Mouse (Mus musculus) lung, embryonic 16.5 days (tissue): ENCODE measurements at regions not wholly inside any gene's neighbourhood (a gene's known extent, or its start where the extent isn't known, plus 50 kb on each side); places are given as distances from the start of the nearest gene placed in this dataset.

Source experiments
- ATAC-seq: fragments of 200-750 bp; cut with Nextera tagmentation; 2 replicates; pipeline ENCODE4 v1.8.0; 2017; ENCODE audit warnings: low read depth, mild to moderate bottlenecking, moderate library complexity
- H3K27ac ChIP-seq: fragments of 300-500 bp; sonication (generic); 2 replicates; pipeline ENCODE4 v1.5.1; 2014; ENCODE audit warnings: mild to moderate bottlenecking, control low read depth, low read length
- H3K27me3 ChIP-seq: fragments of 300-500 bp; sonication (generic); 2 replicates; pipeline ENCODE4 v1.6.1; 2014; ENCODE audit warnings: low read depth, low read length, mixed read lengths; ENCODE audit not compliant: control insufficient read depth, insufficient read depth
- H3K36me3 ChIP-seq: fragments of 300-500 bp; sonication (generic); 2 replicates; pipeline ENCODE4 v1.6.1; 2014; ENCODE audit warnings: low read length; ENCODE audit not compliant: control insufficient read depth, insufficient read depth
- H3K4me1 ChIP-seq: fragments of 300-500 bp; sonication (generic); replicated peaks from 2 replicates; pipeline ENCODE4 v1.6.1; 2014; ENCODE audit warnings: low read length, mixed read lengths; ENCODE audit not compliant: control insufficient read depth, insufficient read depth
- H3K4me2 ChIP-seq: fragments of 300-500 bp; sonication (generic); 2 replicates; pipeline ENCODE4 v1.6.1; 2014; ENCODE audit warnings: low read depth, low read length, control low read depth
- H3K4me3 ChIP-seq: fragments of 300-500 bp; sonication (generic); 2 replicates; pipeline ENCODE4 v1.5.1; 2014; ENCODE audit warnings: mild to moderate bottlenecking, low read length, control low read depth
- H3K9ac ChIP-seq: fragments of 300-500 bp; sonication (generic); 2 replicates; pipeline ENCODE4 v1.6.1; 2014; ENCODE audit warnings: low read length, control low read depth
- H3K9me3 ChIP-seq: fragments of 300-500 bp; sonication (generic); 2 replicates; pipeline ENCODE4 v1.6.1; 2016; ENCODE audit warnings: low read length; ENCODE audit not compliant: control insufficient read depth
- WGBS: fragments of 180-500 bp; shearing (Covaris S2); extraction: QIAGEN DNeasy Blood & Tissue Kit; methylation state at CpG from one replicate; pipeline ENCODE4 v1.1.7; 2014; 5-methylcytosine and 5-hydroxymethylcytosine counted together

DNA sequence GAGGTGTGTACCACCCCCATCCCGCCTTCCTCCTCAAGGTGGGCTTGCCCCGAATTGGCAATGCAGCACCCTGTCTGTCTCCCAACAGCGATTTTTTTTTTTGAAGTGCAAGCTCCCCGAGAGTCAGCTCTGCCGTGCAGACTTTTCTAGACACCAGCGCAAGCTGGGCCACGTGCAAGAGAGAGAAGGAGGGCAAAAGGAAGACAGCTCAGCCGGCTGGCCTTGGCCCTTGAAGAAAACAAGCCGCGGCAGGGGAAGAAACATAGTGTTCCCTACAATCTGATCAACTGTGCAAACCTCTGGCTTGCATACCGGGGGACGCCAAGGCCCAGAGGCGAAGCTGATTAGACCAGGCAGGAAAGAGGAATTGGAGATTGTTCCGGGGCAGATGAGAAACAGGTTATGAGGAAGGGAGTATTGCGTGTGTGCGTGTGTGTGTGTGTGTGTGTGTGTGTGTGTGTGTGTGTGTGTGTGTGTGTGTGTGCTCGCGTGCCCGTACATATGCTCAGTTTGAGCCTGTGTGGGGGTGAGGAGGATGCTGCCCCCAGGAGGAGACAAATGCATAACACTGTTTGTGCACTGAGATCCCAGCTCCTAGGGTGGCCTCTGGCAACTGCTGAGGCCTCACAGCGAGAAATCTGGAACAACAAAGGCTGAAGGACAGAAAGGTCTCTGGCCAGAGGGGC is 83.2 kb upstream of the Zfp648 start:
- peak; percentile 50 for ATAC-seq

DNA sequence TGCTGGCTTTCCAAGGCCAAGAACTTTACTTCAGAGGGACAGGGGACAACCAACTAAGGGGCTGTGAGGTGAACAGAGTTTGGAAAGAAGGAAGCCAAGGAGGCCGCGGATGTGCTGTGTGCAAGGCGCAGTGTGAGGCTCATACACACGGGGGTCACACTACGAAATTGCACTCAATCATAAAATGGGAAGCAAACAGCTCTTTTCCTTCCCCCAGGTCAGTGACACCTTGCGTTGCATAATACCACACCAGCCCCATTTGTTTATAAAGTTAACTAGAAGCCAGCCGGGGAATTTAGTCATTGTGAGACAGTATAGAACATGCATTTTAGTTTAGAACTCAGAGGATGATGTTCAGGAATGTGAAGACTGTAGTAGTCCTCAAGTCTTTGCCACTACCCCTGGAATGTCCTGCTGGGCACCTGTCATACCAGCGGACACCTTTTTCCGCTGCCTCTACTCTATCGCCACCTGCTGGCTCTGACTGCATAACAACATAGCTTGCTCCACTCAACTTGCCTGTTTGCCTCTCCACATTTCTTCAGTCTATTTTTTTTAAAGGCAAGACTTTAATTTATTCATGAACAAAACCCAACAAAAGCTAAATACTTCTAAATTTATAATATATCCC is 82.5 kb upstream of the Zfp648 start:
- H3K9me3 ChIP-seq: no peaks in the 10 kb centered on the region
- H3K27me3 ChIP-seq: no peaks in the 10 kb centered on the region
- no peak overlapping the region for H3K4me3 ChIP-seq
- H3K27ac ChIP-seq: no peak overlapping the region
- ATAC-seq: peak; percentile 39
- H3K4me2 ChIP-seq: peak overlapping the region; percentile 48; the same call in 1 of the 2 replicates
- peaks cover 26% of the 10 kb centered on the region for H3K4me1 ChIP-seq
- no peaks in the 10 kb centered on the region for H3K36me3 ChIP-seq
- 37% methylated on average over 10 of the region's 10 CpGs for WGBS
- H3K9ac ChIP-seq: no peak overlapping the region

More for the DNA sequence above, 83.2 kb upstream of the Zfp648 start:
- no peaks in the 10 kb centered on the region for H3K36me3 ChIP-seq
- peak overlapping the region; percentile 48 for H3K4me2 ChIP-seq
- 23% methylated on average over 20 of the region's 20 CpGs for WGBS
- H3K9ac ChIP-seq: peak overlapping the region; percentile 21; the same call in 1 of the 2 replicates
- H3K9me3 ChIP-seq: no peaks in the 10 kb centered on the region
- peaks cover 26% of the 10 kb centered on the region for H3K4me1 ChIP-seq
- H3K4me3 ChIP-seq: peak overlapping the region; percentile 27; the same call in 1 of the 2 replicates
- peak overlapping the region; percentile 46; the same call in 1 of the 2 replicates for H3K27ac ChIP-seq
- no peaks in the 10 kb centered on the region for H3K27me3 ChIP-seq

DNA sequence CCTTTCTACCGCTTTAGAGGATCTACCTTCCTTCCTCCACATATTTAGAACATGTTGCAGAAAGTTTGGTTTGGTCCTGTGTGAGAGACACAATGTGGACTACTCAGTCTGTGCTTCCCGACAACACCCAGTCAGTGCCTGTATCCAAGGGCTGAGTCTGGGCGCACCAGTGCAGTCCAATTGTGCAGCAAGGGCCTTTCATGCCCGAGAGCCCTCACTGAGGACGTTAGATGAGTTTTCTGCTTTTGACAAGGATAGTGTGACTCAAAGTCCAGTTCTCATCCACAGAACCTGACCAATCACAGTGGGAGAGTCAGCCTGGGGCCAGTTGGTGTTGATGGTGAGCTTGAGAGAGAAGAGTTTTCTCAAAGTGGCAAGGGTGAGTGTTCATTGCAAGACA is 81.4 kb upstream of the Zfp648 start:
- Histone ChIP-seq H3K4me1 (peaks cover 22% of the 10 kb centered on the region), H3K4me3 (no peak overlapping the region), H3K27ac (no peak overlapping the region), H3K9me3 (no peaks in the 10 kb centered on the region), H3K36me3 (no peaks in the 10 kb centered on the region), H3K9ac (no peak overlapping the region), H3K27me3 (no peaks in the 10 kb centered on the region), H3K4me2 (no peak overlapping the region)
- ATAC-seq: no peak
- WGBS: 79% methylated on average over 5 of the region's 5 CpGs

DNA sequence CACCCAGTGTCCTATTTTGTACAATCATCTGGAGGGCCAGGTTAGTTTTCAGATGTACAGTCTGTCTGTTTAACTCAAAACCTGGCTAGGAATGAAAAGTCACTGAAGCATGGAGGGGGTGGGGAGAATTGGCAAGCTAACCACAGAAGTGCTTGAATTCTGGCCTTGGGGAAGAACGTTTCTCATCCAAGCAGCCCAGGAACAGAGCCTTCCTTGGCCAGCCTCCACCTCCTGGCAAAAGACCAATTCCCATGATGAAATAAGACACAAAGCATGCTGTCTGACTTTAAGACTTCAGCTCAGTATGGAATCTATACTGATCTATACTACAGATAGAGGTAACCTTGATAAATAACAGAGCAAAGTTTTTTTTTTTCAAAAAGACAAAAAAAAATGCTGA is 80.3 kb upstream of the Zfp648 start:
- Histone ChIP-seq H3K36me3 (no peaks in the 10 kb centered on the region), H3K4me3 (no peak overlapping the region), H3K27me3 (no peaks in the 10 kb centered on the region), H3K9ac (no peak overlapping the region), H3K9me3 (no peaks in the 10 kb centered on the region), H3K4me2 (no peak overlapping the region), H3K27ac (no peak overlapping the region; the same call in 1 of the 2 replicates), H3K4me1 (peaks cover 22% of the 10 kb centered on the region)
- peak; percentile 72 for ATAC-seq
- 0% methylated on average over 1 of the region's 1 CpGs for WGBS

DNA sequence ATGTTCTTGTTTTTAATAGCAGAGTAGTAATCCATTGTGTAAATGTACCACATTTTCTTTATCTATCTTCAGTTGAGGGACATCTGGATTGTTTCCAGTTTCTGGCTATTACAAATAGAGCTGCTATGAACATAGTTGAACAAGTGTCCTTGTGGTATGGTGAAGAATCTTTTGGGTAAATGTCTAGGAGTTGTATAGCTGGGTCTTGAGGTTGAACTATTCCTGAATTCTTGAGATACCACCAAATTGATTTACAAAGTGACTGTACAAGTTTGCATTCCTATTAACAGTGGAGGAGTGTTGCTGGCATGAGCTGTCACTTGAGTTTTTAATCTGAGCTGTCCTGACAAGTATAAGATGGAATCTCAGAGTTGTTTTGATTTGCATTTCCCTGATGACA is 76.0 kb upstream of the Zfp648 start:
- ATAC-seq: no peak
- Histone ChIP-seq H3K4me2 (no peak overlapping the region), H3K4me1 (peaks cover 8% of the 10 kb centered on the region; the same call in 1 of the 2 replicates), H3K9me3 (no peaks in the 10 kb centered on the region), H3K4me3 (no peak overlapping the region), H3K36me3 (no peaks in the 10 kb centered on the region), H3K9ac (no peak overlapping the region), H3K27ac (no peak overlapping the region), H3K27me3 (no peaks in the 10 kb centered on the region)

DNA sequence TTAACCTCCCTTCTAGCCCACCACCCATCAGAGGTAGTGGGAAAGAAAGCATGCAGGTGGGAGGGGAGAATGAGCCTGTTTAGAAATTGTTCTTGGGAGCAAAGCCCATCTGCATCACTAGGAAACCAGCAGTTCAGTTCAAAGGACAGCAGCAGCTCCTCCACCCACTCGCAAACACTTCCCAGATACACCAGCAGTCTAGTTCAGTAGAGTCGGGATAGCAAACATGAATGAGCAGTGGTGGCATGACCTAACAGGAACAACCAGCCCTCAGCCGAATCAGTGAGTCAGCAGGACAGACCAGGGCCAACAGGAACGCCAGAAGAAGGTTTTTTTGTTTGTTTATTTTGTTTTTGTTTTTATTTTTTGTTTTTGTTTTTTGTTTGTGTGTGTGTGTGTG is 74.5 kb upstream of the Zfp648 start:
- no peak overlapping the region for H3K4me2 ChIP-seq
- no peak overlapping the region for H3K27ac ChIP-seq
- no peaks in the 10 kb centered on the region for H3K4me1 ChIP-seq
- H3K9me3 ChIP-seq: no peaks in the 10 kb centered on the region
- H3K9ac ChIP-seq: no peak overlapping the region
- ATAC-seq: no peak
- no peaks in the 10 kb centered on the region for H3K27me3 ChIP-seq
- no peaks in the 10 kb centered on the region for H3K36me3 ChIP-seq
- H3K4me3 ChIP-seq: no peak overlapping the region
- 46% methylated on average over 4 of the region's 4 CpGs for WGBS

DNA sequence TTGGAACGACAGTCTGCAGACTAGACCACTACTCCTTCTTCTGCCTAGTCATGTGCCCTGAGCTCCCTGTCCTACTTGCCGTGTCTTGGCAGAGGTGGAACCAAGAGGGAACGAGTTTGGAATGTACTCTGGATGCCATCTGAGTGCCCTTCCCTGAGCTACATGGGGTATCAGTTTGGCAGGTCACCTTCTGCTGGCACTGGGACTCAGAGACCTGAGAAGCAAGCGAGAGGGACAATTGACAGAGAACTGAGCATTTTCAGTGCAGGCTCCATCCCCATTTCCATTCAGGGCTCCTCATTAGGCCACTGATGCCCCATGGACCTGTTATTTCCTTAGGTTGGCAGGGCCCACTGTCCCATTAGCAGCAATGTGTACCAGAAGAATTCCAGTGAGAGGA is 61.5 kb upstream of the Zfp648 start:
- no peaks in the 10 kb centered on the region; the same call in 1 of the 2 replicates for H3K27me3 ChIP-seq
- no peak overlapping the region for H3K4me3 ChIP-seq
- ATAC-seq: no peak
- 71% methylated on average over 4 of the region's 4 CpGs for WGBS
- no peak overlapping the region for H3K9ac ChIP-seq
- no peaks in the 10 kb centered on the region for H3K36me3 ChIP-seq
- H3K27ac ChIP-seq: no peak overlapping the region
- H3K4me1 ChIP-seq: no peaks in the 10 kb centered on the region
- no peak overlapping the region for H3K4me2 ChIP-seq
- no peaks in the 10 kb centered on the region for H3K9me3 ChIP-seq

DNA sequence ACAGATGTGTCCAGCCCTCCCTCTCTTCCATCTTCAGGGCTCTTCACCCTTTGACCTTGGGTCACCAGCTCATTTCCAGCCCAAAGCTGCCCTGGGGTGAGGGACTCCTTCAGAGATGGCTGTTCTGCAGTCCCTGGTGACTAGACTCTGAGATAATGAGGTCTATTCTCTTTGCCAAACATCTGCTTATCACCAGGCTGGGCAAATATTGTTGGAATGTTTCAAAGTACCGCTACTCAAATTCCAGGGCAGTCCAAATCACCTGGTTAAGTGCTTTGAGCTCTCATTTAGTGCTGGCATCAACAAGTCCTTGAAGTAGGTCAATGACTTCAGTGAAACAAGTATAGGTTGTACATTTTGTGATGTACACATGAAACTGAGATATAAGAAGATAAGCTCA is 57.3 kb upstream of the Zfp648 start:
- no peak overlapping the region for H3K4me2 ChIP-seq
- no peak overlapping the region for H3K4me3 ChIP-seq
- H3K36me3 ChIP-seq: no peaks in the 10 kb centered on the region
- 30% methylated on average over 1 of the region's 1 CpGs for WGBS
- no peak overlapping the region for H3K27ac ChIP-seq
- ATAC-seq: no peak
- no peaks in the 10 kb centered on the region for H3K9me3 ChIP-seq
- H3K9ac ChIP-seq: no peak overlapping the region
- H3K4me1 ChIP-seq: no peaks in the 10 kb centered on the region
- peaks cover 8% of the 10 kb centered on the region for H3K27me3 ChIP-seq

DNA sequence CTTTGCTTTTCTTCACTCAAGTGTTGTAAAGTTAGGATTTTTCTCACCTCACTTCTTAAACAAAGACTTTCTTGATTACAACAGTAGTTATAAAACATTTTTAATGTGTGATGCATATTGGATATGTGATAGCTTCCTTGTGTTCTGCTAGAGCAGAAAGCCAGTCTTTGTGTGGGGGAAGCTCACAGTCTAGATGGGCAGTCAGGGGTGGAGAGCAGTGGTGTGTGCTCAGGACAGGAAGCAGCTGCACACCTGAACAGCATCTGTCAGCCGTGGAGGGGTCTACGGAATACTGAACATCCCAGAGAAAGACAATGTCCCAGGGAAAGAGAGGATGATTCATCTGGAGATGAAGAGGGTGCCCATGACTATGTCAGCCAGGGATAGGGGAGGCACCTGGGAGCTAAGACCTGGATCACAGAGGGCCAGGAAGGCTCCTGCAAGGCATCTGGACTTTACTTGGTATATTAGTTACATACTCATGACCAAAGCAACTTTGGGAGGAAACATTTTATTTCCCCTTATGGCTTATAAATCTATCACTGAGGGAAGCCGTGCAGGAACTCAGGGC is 53.9 kb upstream of the Zfp648 start:
- Histone ChIP-seq H3K36me3 (no peaks in the 10 kb centered on the region), H3K4me3 (no peak overlapping the region), H3K4me2 (no peak overlapping the region), H3K9ac (no peak overlapping the region), H3K27me3 (peaks cover 10% of the 10 kb centered on the region), H3K4me1 (peaks cover 13% of the 10 kb centered on the region), H3K9me3 (no peaks in the 10 kb centered on the region), H3K27ac (no peak overlapping the region)
- 72% methylated on average over 3 of the region's 3 CpGs for WGBS
- no peak for ATAC-seq
